Mouse (Mus musculus): ENCODE results near the gene Nags. TPM values are rescaled to one million over a fixed set of nuclear protein-coding genes. Genes with fewer than 3 reads are reported as not detected.

The Nags gene
- total RNA-seq (2023): not detected

DNA sequence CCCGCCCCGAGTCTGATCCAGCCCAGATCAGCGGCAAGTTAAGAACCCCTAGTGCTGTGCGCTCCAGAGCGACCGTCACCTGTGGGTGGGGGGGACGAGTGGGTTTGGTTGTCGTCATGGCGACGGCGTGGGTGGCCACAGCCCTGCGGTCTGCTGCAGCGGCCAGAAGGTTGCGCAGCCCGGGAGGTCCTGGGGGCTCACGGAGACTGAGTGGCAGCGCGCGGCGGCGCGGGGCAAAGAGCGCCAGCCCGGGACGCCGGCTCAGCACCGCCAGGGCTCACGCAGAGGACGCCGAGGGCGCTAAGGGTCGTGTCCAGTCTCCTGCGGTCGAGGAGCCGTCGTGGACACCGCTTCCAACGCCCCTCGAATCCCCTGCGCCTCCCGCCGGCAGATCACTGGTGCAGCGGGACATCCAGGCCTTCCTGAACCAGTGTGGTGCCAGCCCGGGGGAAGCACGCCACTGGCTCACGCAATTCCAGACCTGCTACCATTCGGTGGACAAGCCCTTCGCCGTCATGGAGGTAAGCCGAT is at the start of gene Nags:
Gene Nags, plus strand, starts transcription at position 43 of the 531 bp plus-strand sequence.

GRCm38 (mm10) chr11:102101219-102101618 is 44.1 kb upstream of the Nags start, which contains the start of gene Ppy:
TSS of gene Ppy (minus strand) at chr11:102101319.

GRCm38 (mm10) chr11:102107732-102108131 is 37.6 kb upstream of the Nags start, which contains the start of gene Pyy:
TSS of gene Pyy (minus strand) at chr11:102107832.

DNA sequence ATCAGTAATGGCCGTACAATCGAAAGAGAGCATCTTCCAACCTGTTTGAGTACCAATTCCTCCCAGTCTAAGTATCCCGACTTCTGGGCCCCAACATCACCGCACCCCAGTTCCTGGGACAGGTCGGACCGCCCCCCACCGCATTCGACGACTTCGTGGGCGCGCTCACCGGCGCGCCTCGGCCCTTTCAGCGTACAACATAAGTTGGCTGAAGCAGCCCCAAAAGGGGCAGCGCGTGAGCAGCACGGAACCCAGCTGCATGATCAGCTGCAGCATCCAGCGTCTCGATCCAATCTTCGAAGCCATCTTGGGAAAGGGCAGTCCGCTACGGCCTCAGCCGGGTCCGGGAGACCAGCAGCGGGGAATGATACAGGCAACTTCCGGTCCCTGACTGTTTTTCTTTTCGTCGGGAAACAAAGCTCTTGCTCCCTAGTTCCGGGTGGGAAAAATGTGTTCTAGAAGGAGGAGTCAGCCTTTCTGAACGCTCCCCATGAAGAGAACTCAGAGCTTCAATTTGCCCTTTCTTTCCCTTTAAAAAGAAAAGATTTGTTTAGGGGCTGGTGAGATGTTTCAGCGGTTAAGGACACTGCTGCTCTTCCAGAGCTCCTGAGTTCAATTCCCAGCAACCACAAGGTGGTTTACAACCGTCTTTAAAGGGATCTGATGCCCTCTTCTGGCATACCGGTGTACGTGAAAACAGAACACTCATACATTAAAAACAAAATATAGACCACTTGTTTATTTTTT is 10.9 kb downstream of the Nags start, which contains the start of gene Tmem101:
Gene Tmem101, minus strand, starts transcription at position 366 of the 747 bp plus-strand sequence.

DNA sequence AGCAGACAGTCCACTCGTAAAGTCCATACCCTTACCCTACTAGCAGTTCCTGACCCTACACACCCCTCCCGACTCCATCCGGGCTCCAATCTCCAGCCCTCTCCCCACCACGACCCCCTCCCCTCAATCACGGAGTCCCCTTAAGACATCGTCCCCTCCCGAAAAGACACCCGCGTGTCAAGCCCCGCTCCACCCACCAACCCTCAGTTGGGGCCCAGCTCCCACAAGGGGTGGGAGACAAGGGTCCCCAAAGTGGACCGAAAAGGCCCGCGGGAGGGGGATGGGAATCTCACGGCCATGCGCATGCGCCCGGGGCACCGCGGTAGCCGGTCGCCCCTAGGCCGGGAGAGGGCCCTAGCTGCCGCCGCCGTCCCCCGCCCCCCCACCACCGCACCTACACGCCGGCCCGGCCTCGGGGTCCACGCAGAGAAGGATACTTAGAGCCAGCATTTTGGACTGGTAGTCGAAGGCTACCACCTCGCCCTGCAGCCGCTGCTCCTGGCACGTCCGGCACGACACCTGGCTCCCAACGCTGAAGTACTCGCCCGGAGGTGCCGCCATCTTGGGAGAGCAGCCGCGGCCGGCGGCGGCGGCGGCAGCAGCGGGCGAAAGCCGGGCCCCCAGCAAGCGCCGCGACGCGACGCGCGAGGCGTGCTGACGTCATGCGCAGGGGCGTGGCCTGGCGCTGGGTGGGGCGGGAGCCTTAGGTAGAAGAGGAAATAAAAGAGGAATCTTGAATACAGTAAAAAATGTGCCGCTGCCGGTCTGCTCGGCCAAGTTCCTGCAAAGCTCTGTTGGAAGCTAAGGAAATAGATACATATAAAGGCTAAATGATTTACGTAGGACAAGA is 39.6 kb downstream of the Nags start, which contains the start of gene Lsm12:
Gene Lsm12, minus strand, starts transcription at position 651 of the 850 bp plus-strand sequence.

DNA sequence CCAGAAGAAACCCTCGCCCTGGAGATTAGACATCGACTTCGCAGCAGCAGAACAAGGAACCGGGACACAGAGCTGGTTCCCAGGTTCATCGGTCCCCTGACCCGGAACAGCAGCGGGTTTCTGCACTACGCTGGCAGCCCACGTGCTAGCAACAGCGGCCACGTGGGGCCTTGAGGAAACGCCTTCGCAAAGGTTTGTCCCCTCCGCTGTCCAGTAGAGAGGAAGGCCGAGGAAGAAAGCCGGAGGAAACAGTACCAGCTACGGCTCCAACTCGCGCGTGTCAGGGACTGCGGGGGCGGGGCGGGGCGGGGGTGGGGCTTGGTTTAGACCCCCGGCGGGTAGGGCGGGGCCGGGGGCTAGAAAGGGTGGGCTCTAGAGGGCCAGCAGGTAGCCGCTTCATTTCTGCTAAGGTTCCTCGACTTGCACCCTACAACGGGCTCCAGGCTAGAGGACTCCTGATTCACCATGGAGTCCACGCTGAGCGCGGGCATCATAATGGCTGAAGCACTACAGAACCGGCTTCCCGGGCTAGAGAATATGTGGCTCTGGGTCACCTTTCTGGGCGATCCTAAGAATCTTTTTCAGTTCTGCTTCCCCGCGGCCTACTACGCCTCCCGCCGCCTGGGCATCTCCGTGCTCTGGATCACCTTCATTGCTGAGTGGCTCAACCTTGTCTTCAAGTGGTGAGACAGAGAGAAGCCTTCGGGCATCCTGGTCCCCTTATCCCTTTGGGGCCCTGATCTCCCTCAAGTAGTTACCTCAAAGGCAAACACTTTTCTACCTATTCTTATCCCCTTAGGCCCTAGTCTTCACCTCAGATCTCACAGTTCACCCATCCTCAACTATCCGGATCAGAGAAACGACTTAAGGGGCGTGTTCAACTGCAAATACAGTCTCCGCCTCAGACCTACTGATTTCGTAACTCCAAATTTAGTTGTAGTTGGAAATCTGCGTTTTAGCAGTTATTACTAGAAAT is 44.4 kb downstream of the Nags start, which contains the start of gene G6pc3:
Gene G6pc3, plus strand, starts transcription at position 160 of the 976 bp plus-strand sequence.

Other genes starting within 250 kb of the Nags start
- gene Sost, start 178.5 kb upstream of the Nags start, total RNA-seq (2023): not detected
- gene Cfap97d1, start 161.2 kb upstream of the Nags start, total RNA-seq (2023): not detected
- 10 to 100 TPM; 24.5 to 26.3 TPM for gene Dusp3, start 158.5 kb upstream of the Nags start, total RNA-seq (2023)
- not detected for gene Mpp3, start 117.1 kb upstream of the Nags start, total RNA-seq (2023)
- gene Cd300lg, start 104.0 kb upstream of the Nags start, total RNA-seq (2023): 10 to 100 TPM; 20.9 to 21.3 TPM
- gene Mpp2, start 57.0 kb upstream of the Nags start, total RNA-seq (2023): 1 to 10 TPM; 1.2 to 2.6 TPM
- gene Ppy, start 44.2 kb upstream of the Nags start, total RNA-seq (2023): not detected
- gene Pyy, start 37.7 kb upstream of the Nags start, total RNA-seq (2023): not detected
- 1 to 10 TPM; 8.7 to 9.7 TPM for gene Tmem101, start 10.9 kb downstream of the Nags start, total RNA-seq (2023)
- 10 to 100 TPM; 34.9 to 35.5 TPM for gene Lsm12, start 39.8 kb downstream of the Nags start, total RNA-seq (2023)
- 10 to 100 TPM; 21.0 to 22.3 TPM for gene G6pc3, start 44.1 kb downstream of the Nags start, total RNA-seq (2023)
- gene Hdac5, start 84.7 kb downstream of the Nags start, total RNA-seq (2023): 100 to 1,000 TPM; 101 to 110 TPM
- 1 to 10 TPM; 8.7 to 9.4 TPM for gene BC030867, start 103.4 kb downstream of the Nags start, total RNA-seq (2023)
- gene Asb16, start 123.2 kb downstream of the Nags start, total RNA-seq (2023): under 1 TPM in 1 of 2 experiments, not detected in 1; 0.13 TPM
- gene Tmub2, start 139.4 kb downstream of the Nags start, total RNA-seq (2023): 10 to 100 TPM; 44.9 to 45.2 TPM
- gene Atxn7l3, start 151.1 kb downstream of the Nags start, total RNA-seq (2023): 10 to 100 TPM; 54.9 to 66.5 TPM
- 10 to 100 TPM; 79.6 to 80.9 TPM for gene Ubtf, start 174.2 kb downstream of the Nags start, total RNA-seq (2023)
- gene Slc4a1, start 220.7 kb downstream of the Nags start, total RNA-seq (2023): 10 to 100 TPM; 42.9 to 79.0 TPM
- not detected for gene Rundc3a, start 247.9 kb downstream of the Nags start, total RNA-seq (2023)